Mouse (Mus musculus) forebrain, embryonic 11.5 days (tissue): ENCODE results near the gene Ttf2. TPM values are rescaled to one million over a fixed set of nuclear protein-coding genes. Genes with fewer than 3 reads are reported as not detected.

ENCODE experiments used
- ATAC-seq: fragments of 200-750 bp; cut with Nextera tagmentation; replicated peaks from 2 replicates; pipeline ENCODE4 v1.8.0; 2017; ENCODE audit warnings: moderate TSS enrichment; ENCODE audit not compliant: low FRiP score
- DNase-seq: peaks from one replicate; pipeline ENCODE4 v3.0.0-alpha.2; 2017; ENCODE audit warnings: low spot score
- H3K27ac ChIP-seq: fragments of 300-500 bp; sonication (generic); 2 replicates; pipeline ENCODE4 v1.5.1; 2014; ENCODE audit warnings: low read depth, low read length
- H3K27me3 ChIP-seq: fragments of 300-500 bp; sonication (generic); 2 replicates; pipeline ENCODE4 v1.6.1; 2014; ENCODE audit warnings: mild to moderate bottlenecking, low read length, mixed read lengths; ENCODE audit not compliant: control insufficient read depth, insufficient read depth
- H3K36me3 ChIP-seq: fragments of 300-500 bp; sonication (generic); 2 replicates; pipeline ENCODE4 v1.6.1; 2014; ENCODE audit warnings: mild to moderate bottlenecking, low read length, moderate library complexity, mixed read lengths; ENCODE audit not compliant: control insufficient read depth, insufficient read depth
- H3K4me1 ChIP-seq: fragments of 300-500 bp; sonication (generic); replicated peaks from 2 replicates; pipeline ENCODE4 v1.6.1; 2014; ENCODE audit warnings: low read length, mixed read lengths; ENCODE audit not compliant: control insufficient read depth, insufficient read depth
- H3K4me2 ChIP-seq: fragments of 300-500 bp; sonication (generic); 2 replicates; pipeline ENCODE4 v1.6.1; 2014; ENCODE audit warnings: low read depth, mild to moderate bottlenecking, low read length, moderate library complexity, mixed read lengths; ENCODE audit not compliant: severe bottlenecking
- H3K4me3 ChIP-seq: fragments of 300-500 bp; sonication (generic); 2 replicates; pipeline ENCODE4 v1.5.1; 2014; ENCODE audit warnings: low read depth, low read length
- H3K9ac ChIP-seq: fragments of 300-500 bp; sonication (generic); 2 replicates; pipeline ENCODE4 v1.6.1; 2014; ENCODE audit warnings: low read length
- H3K9me3 ChIP-seq: fragments of 300-500 bp; sonication (generic); 2 replicates; pipeline ENCODE4 v1.6.1; 2016; ENCODE audit warnings: low read length, mixed read lengths; ENCODE audit not compliant: control insufficient read depth
- WGBS: fragments of 180-500 bp; shearing (Covaris S2); extraction: QIAGEN DNeasy Blood & Tissue Kit; methylation state at CpG from one replicate; pipeline ENCODE4 v1.1.7; 2014; 5-methylcytosine and 5-hydroxymethylcytosine counted together
- polyA plus RNA-seq: library from polyadenylated mRNA; unstranded; fragments of >200 nt; fragmentation: Nextera tagmentation; extraction: Ambion mirVana; gene quantifications from 2 replicates; pipeline ENCODE4 v1.2.1, GENCODE M21; 2014

Gene Ttf2
- polyA plus RNA-seq, 1 experiment from 2014 or later = 30.8 TPM

GRCm38 (mm10) chr3:100916844-100917243 is 52.6 kb downstream of the Ttf2 start:
- Histone ChIP-seq H3K4me1 (0 out of 2 replicates have a peak, but pooled peaks cover 2% of the 10 kb centered on the region), H3K4me3 (no peak overlapping the region), H3K36me3 (no peaks in the 10 kb centered on the region), H3K27ac (no peak overlapping the region), H3K4me2 (no peak overlapping the region), H3K9me3 (no peaks in the 10 kb centered on the region), H3K27me3 (no peaks in the 10 kb centered on the region), H3K9ac (no peak overlapping the region)
- no peak for DNase-seq
- WGBS = 26% methylated on average over 7 of the region's 7 CpGs
- no peak for ATAC-seq

DNA sequence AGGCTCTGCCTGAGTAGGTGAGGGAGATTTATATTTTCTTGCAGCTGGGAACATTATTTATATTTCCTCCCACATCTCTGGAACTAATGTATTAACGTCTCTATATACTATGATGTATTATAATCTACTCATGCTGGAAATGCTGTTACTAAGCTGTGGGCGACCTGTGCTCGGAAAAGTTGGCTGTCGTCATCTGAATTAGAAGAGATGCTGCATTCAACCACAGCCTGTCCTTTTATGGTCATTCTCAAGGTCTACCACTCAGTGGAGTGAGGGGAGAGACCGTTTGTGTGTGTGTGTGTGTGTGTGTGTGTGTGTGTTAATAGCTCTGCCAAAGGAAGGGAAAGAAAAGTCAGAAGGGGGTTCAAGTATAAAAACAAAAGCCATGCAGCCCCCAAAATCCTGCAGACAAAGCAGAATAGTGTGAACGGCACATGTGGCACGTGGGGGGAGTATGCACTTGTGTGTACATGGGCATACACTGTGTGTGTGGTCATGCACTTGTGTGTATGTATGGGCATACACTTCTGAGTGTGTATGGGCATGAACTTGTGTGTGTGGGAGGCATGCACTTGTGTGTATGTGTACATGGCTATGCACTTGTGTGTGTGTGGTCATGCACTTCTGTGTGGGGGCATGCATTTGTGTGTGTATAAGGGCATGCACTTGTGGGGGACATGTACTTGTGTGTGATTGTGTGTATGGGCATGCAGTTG is 57.8 kb downstream of the Ttf2 start:
- 84% methylated on average over 7 of the region's 7 CpGs for WGBS
- H3K9me3 ChIP-seq = no peaks in the 10 kb centered on the region
- DNase-seq (no peak), ATAC-seq (no peak)
- H3K4me3 ChIP-seq = no peak overlapping the region
- no peak overlapping the region for H3K27ac ChIP-seq
- no peaks in the 10 kb centered on the region for H3K27me3 ChIP-seq
- no peak overlapping the region for H3K9ac ChIP-seq
- no peaks in the 10 kb centered on the region for H3K36me3 ChIP-seq
- no peaks in the 10 kb centered on the region for H3K4me1 ChIP-seq
- no peak overlapping the region for H3K4me2 ChIP-seq

- 85% methylated on average over 9 of the region's 9 CpGs for WGBS
- Histone ChIP-seq H3K27me3 (no peaks in the 10 kb centered on the region), H3K4me1 (no peaks in the 10 kb centered on the region), H3K36me3 (no peaks in the 10 kb centered on the region), H3K9me3 (no peaks in the 10 kb centered on the region), H3K4me2 (no peak overlapping the region), H3K9ac (no peak overlapping the region), H3K27ac (no peak overlapping the region), H3K4me3 (no peak overlapping the region)
- ATAC-seq (no peak), DNase-seq (no peak)
Observed at GRCm38 (mm10) chr3:100911026-100911425, 58.4 kb downstream of the Ttf2 start.

- WGBS = 70% methylated on average over 5 of the region's 5 CpGs
- ATAC-seq (no peak), DNase-seq (no peak)
- H3K9ac ChIP-seq = no peak overlapping the region
- no peaks in the 10 kb centered on the region for H3K36me3 ChIP-seq
- H3K4me3 ChIP-seq = no peak overlapping the region
- H3K4me2 ChIP-seq = no peak overlapping the region
- H3K27ac ChIP-seq = no peak overlapping the region
- no peaks in the 10 kb centered on the region for H3K9me3 ChIP-seq
- H3K4me1 ChIP-seq = no peaks in the 10 kb centered on the region
- no peaks in the 10 kb centered on the region for H3K27me3 ChIP-seq
Observed at GRCm38 (mm10) chr3:100910621-100911020, 58.8 kb downstream of the Ttf2 start.

DNA sequence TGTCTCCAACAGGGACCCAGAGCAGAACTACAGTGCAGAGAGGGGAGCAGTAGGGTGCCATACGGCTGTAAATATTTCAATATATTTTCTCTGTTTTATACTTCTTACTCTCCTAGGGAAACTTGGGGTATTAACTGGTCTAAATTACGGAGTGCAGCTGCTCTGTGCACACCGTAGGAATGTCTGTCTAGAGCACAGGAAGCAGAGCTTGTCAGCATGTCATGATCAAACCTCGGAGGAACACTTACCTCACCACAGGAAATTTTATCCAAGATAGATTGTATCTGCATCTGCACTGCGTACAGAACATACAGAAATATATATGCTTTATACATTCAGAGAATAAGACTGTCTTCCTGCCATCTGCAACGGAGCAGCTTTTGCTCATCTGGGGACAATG is 60.9 kb downstream of the Ttf2 start:
- H3K27me3 ChIP-seq = no peaks in the 10 kb centered on the region
- ATAC-seq (no peak), DNase-seq (no peak)
- no peaks in the 10 kb centered on the region for H3K36me3 ChIP-seq
- no peaks in the 10 kb centered on the region for H3K4me1 ChIP-seq
- WGBS = 77% methylated on average over 6 of the region's 6 CpGs
- no peaks in the 10 kb centered on the region for H3K9me3 ChIP-seq
- H3K4me2 ChIP-seq = no peak overlapping the region
- H3K9ac ChIP-seq = no peak overlapping the region
- no peak overlapping the region for H3K4me3 ChIP-seq
- H3K27ac ChIP-seq = no peak overlapping the region

DNA sequence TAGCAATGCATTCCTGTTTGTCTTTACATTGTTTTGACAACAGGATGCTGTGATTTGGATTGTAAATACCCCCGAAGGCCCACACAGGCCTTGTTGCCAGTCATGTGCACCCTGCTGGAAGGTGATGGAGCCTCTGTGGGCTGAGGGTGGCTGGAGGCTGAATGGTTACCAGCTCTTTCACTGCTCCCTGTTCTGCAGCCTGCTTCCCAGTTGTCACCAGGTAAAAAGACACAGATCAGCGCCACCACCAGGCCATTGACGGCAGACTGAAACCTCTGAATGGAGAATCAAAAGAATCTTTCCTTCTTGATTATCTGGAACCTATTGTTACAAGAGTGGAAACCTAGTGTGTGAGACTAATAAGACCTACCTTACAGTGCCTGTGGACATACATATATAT is 62.5 kb downstream of the Ttf2 start:
- ATAC-seq (no peak), DNase-seq (no peak)
- WGBS = 34% methylated on average over 3 of the region's 3 CpGs
- no peak overlapping the region for H3K4me2 ChIP-seq
- H3K9me3 ChIP-seq = no peaks in the 10 kb centered on the region
- no peaks in the 10 kb centered on the region for H3K36me3 ChIP-seq
- H3K9ac ChIP-seq = no peak overlapping the region
- H3K27me3 ChIP-seq = no peaks in the 10 kb centered on the region
- no peak overlapping the region for H3K27ac ChIP-seq
- H3K4me1 ChIP-seq = no peaks in the 10 kb centered on the region
- no peak overlapping the region for H3K4me3 ChIP-seq

DNA sequence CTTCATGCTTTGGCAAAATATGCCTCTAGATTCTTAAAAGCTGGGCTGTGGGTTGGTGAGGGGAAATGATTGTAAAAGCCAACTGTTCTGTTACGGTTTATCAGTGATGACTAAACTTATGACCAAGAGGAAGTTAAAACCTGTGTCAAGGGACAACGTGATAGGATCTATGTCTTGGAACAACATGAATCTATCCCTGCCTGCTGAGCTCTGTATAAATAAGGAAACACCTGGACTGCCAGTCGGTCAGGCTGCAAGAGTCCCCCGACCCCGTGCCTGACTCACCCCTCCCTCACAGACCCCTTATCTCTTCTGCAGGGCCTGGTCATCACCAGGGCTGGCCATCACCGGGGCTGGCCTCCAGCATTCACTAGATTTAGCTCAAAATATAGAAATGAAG is 63.3 kb downstream of the Ttf2 start:
- no peak overlapping the region for H3K4me3 ChIP-seq
- 83% methylated on average over 6 of the region's 6 CpGs for WGBS
- no peaks in the 10 kb centered on the region for H3K36me3 ChIP-seq
- no peak for DNase-seq
- no peak overlapping the region for H3K4me2 ChIP-seq
- H3K9ac ChIP-seq = no peak overlapping the region
- H3K9me3 ChIP-seq = no peaks in the 10 kb centered on the region
- no peak for ATAC-seq
- H3K27me3 ChIP-seq = no peaks in the 10 kb centered on the region
- H3K4me1 ChIP-seq = no peaks in the 10 kb centered on the region
- H3K27ac ChIP-seq = no peak overlapping the region

DNA sequence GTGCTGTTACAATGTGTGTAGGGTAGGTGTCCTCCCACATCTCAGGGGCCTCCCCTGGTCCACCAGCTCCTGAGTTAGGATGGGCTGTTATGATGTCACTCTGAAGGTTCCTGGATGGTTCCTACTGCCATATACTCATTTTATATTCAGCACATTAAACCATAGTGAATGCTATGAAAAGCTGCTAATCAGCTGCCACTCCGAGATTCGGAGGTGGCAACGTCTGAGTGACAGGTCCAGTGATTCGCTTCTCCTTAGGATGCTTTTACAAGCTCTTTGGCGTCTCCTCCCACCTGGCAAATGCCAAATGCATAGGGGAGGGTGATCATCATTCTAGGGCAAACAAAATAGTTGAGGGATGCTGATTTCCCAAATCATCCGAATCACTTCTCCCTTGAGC is 74.0 kb downstream of the Ttf2 start:
- H3K9me3 ChIP-seq = no peaks in the 10 kb centered on the region
- DNase-seq (no peak), ATAC-seq (no peak)

More for the DNA sequence above, 74.0 kb downstream of the Ttf2 start:
- Histone ChIP-seq H3K4me1 (no peaks in the 10 kb centered on the region), H3K27me3 (no peaks in the 10 kb centered on the region), H3K9ac (no peak overlapping the region), H3K4me2 (no peak overlapping the region), H3K36me3 (no peaks in the 10 kb centered on the region), H3K27ac (no peak overlapping the region), H3K4me3 (no peak overlapping the region)
- 82% methylated on average over 6 of the region's 6 CpGs for WGBS
